Mouse (Mus musculus): Measurements from ENCODE around the gene Rapgef4.

Gene Rapgef4

GRCm38 (mm10) chr2:72178515-72178914 is 197.5 kb downstream of the Rapgef4 start:
- DNase-seq (ENCODE audit: low spot score): no peak

GRCm38 (mm10) chr2:72179600-72180301 is 198.7 kb downstream of the Rapgef4 start:
- DNase-seq (ENCODE audit: low spot score): no peak

GRCm38 (mm10) chr2:72181443-72181842 is 200.4 kb downstream of the Rapgef4 start:
- DNase-seq (ENCODE audit: low spot score): no peak

GRCm38 (mm10) chr2:72183751-72184150 is 202.7 kb downstream of the Rapgef4 start:
- DNase-seq (ENCODE audit: low spot score): no peak

- no peak for DNase-seq (ENCODE audit: low spot score)
These were observed 215.3 kb downstream of the Rapgef4 start for GRCm38 (mm10) chr2:72196190-72196965.

GRCm38 (mm10) chr2:72197026-72197425 is 216.0 kb downstream of the Rapgef4 start:
- no peak for DNase-seq (ENCODE audit: low spot score)

- DNase-seq (ENCODE audit: low spot score): no peak
These were observed 218.4 kb downstream of the Rapgef4 start for GRCm38 (mm10) chr2:72199451-72199850.

GRCm38 (mm10) chr2:72201506-72201905 is 220.5 kb downstream of the Rapgef4 start:
- no peak for DNase-seq (ENCODE audit: low spot score)

GRCm38 (mm10) chr2:72202252-72202651 is 221.2 kb downstream of the Rapgef4 start:
- no peak for DNase-seq (ENCODE audit: low spot score)

- DNase-seq (ENCODE audit: low spot score): peak; percentile 81
These were observed 222.6 kb downstream of the Rapgef4 start for GRCm38 (mm10) chr2:72203609-72204008.

GRCm38 (mm10) chr2:72205869-72206268 is 224.8 kb downstream of the Rapgef4 start:
- DNase-seq (ENCODE audit: low spot score): no peak

GRCm38 (mm10) chr2:72206530-72207248 is 225.6 kb downstream of the Rapgef4 start:
- DNase-seq (ENCODE audit: low spot score): no peak

- no peak for DNase-seq (ENCODE audit: low spot score)
These were observed 236.3 kb downstream of the Rapgef4 start for GRCm38 (mm10) chr2:72217336-72217735.

GRCm38 (mm10) chr2:72219921-72220320 is 238.9 kb downstream of the Rapgef4 start:
- DNase-seq (ENCODE audit: low spot score): peak; percentile 62

GRCm38 (mm10) chr2:72221283-72221682 is 240.2 kb downstream of the Rapgef4 start:
- DNase-seq (ENCODE audit: low spot score): no peak

GRCm38 (mm10) chr2:72221706-72222105 is 240.7 kb downstream of the Rapgef4 start:
- no peak for DNase-seq (ENCODE audit: low spot score)

GRCm38 (mm10) chr2:72222276-72222675 is 241.2 kb downstream of the Rapgef4 start:
- DNase-seq (ENCODE audit: low spot score): no peak

GRCm38 (mm10) chr2:72222736-72223455 is 241.9 kb downstream of the Rapgef4 start:
- no peak for DNase-seq (ENCODE audit: low spot score)

- DNase-seq (ENCODE audit: low spot score): no peak
These were observed 242.4 kb downstream of the Rapgef4 start for GRCm38 (mm10) chr2:72223479-72223878.

- DNase-seq (ENCODE audit: low spot score): no peak
These were observed 245.0 kb downstream of the Rapgef4 start for GRCm38 (mm10) chr2:72226006-72226405.

- DNase-seq (ENCODE audit: low spot score): no peak
These were observed 246.4 kb downstream of the Rapgef4 start for GRCm38 (mm10) chr2:72227416-72227815.

GRCm38 (mm10) chr2:72228881-72229280 is 247.8 kb downstream of the Rapgef4 start:
- DNase-seq (ENCODE audit: low spot score): no peak
